Mouse (Mus musculus): ENCODE results near the gene Dact3. TPM values are rescaled to one million over a fixed set of nuclear protein-coding genes. Genes with fewer than 3 reads are reported as not detected.

Dact3 gene
- polyA plus RNA-seq, 1 experiment from 2014 or later: 12.5 TPM

- Histone ChIP-seq H3K9me3 (peaks cover 4% of the 10 kb centered on the region; the same call in 1 of the 2 replicates), H3K36me3 (peaks cover 96% of the 10 kb centered on the region), H3K27me3 (no peaks in the 10 kb centered on the region), H3K9ac (replicated peaks) (no peak overlapping the region), H3K27ac (no peak overlapping the region), H3K4me3 (replicated peaks) (no peak overlapping the region), H3K4me1 (replicated peaks) (no peaks in the 10 kb centered on the region), H3K4me2 (no peak overlapping the region)
- WGBS: 89% methylated on average over 14 of the region's 14 CpGs
- peak; percentile 13; the same call in 1 of the 2 replicates for ATAC-seq (ENCODE audit: insufficient number of reproducible peaks, insufficient read depth, low FRiP score, low TSS enrichment, low read depth)
Measured at GRCm38 (mm10) chr7:16853302-16853831, 21.8 kb upstream of the Dact3 start.

DNA sequence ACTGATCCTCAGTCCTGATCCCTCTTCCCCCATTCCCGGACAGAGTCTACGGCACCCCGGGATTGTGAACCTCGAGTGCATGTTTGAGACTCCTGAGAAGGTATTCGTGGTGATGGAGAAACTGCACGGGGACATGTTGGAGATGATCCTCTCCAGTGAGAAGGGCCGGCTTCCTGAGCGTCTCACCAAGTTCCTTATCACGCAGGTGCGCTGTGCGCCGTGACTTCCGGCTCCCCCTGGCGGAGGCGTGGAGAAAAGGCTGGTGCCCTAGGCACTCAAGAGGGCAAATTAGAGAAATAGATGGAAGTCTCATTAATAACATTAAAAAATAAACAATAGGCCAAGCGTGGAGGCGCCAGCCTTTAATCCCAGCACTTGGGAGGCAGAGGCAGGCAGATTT lies 16.8 kb upstream of the Dact3 start:
- Histone ChIP-seq H3K27ac (no peak overlapping the region), H3K9me3 (peaks cover 4% of the 10 kb centered on the region; the same call in 1 of the 2 replicates), H3K4me2 (no peak overlapping the region), H3K4me3 (replicated peaks) (no peak overlapping the region), H3K4me1 (replicated peaks) (no peaks in the 10 kb centered on the region), H3K9ac (replicated peaks) (no peak overlapping the region), H3K27me3 (no peaks in the 10 kb centered on the region), H3K36me3 (peaks cover 81% of the 10 kb centered on the region)
- ATAC-seq (ENCODE audit: insufficient number of reproducible peaks, insufficient read depth, low FRiP score, low TSS enrichment, low read depth): no peak
- WGBS: 20% methylated on average over 17 of the region's 17 CpGs

GRCm38 (mm10) chr7:16859902-16860651 lies 15.0 kb upstream of the Dact3 start:
- Histone ChIP-seq H3K4me2 (no peak overlapping the region), H3K4me3 (replicated peaks) (no peak overlapping the region), H3K36me3 (peaks cover 79% of the 10 kb centered on the region), H3K4me1 (replicated peaks) (no peaks in the 10 kb centered on the region), H3K27ac (no peak overlapping the region), H3K27me3 (no peaks in the 10 kb centered on the region), H3K9me3 (peaks cover 4% of the 10 kb centered on the region; the same call in 1 of the 2 replicates), H3K9ac (replicated peaks) (no peak overlapping the region)
- 34% methylated on average over 5 of the region's 5 CpGs for WGBS
- no peak for ATAC-seq (ENCODE audit: insufficient number of reproducible peaks, insufficient read depth, low FRiP score, low TSS enrichment, low read depth)

DNA sequence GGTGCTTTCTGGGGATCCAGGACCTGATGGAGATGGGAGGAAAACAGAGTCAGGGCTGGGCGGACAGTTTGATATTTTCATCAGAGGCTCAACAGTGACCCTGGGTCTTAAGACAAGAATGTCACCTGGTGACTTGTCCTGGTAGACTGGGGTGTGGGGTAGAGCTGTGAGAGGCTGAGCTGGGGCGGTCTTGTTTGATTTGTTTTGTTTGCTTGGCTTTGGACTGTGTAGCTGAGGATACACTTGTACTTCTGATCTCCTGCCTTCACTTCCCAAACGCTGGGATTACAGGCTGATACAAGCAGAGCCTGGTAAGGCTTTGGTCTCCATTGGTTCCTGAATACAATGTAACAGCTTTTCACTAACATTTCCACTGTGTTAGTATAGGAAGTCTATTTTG lies 7.6 kb upstream of the Dact3 start:
- Histone ChIP-seq H3K9me3 (no peaks in the 10 kb centered on the region), H3K9ac (replicated peaks) (no peak overlapping the region), H3K27me3 (no peaks in the 10 kb centered on the region), H3K27ac (no peak overlapping the region), H3K4me1 (replicated peaks) (peaks cover 11% of the 10 kb centered on the region), H3K4me3 (replicated peaks) (no peak overlapping the region), H3K4me2 (no peak overlapping the region), H3K36me3 (peaks cover 78% of the 10 kb centered on the region)
- ATAC-seq (ENCODE audit: insufficient number of reproducible peaks, insufficient read depth, low FRiP score, low TSS enrichment, low read depth): no peak
- WGBS: 91% methylated on average over 3 of the region's 3 CpGs

GRCm38 (mm10) chr7:16869497-16869896 lies 5.6 kb upstream of the Dact3 start:
- peak overlapping the region; percentile 38; the same call in 1 of the 2 replicates for H3K9ac ChIP-seq (replicated peaks)
- 10% methylated on average over 16 of the region's 16 CpGs for WGBS
- no peaks in the 10 kb centered on the region for H3K27me3 ChIP-seq
- ATAC-seq (ENCODE audit: insufficient number of reproducible peaks, insufficient read depth, low FRiP score, low TSS enrichment, low read depth): peak; percentile 83
- H3K4me3 ChIP-seq (replicated peaks): peak overlapping the region; percentile 30
- H3K27ac ChIP-seq: peak overlapping the region; percentile 78
- H3K9me3 ChIP-seq: no peaks in the 10 kb centered on the region
- H3K4me1 ChIP-seq (replicated peaks): peaks cover 11% of the 10 kb centered on the region
- peaks cover 60% of the 10 kb centered on the region for H3K36me3 ChIP-seq
- H3K4me2 ChIP-seq: peak overlapping the region; percentile 50

- Histone ChIP-seq H3K27me3 (no peaks in the 10 kb centered on the region), H3K36me3 (peaks cover 40% of the 10 kb centered on the region), H3K27ac (no peak overlapping the region), H3K4me3 (replicated peaks) (no peak overlapping the region), H3K4me2 (no peak overlapping the region), H3K9ac (replicated peaks) (no peak overlapping the region), H3K4me1 (replicated peaks) (peaks cover 11% of the 10 kb centered on the region), H3K9me3 (no peaks in the 10 kb centered on the region)
- 81% methylated on average over 10 of the region's 10 CpGs for WGBS
- ATAC-seq (ENCODE audit: insufficient number of reproducible peaks, insufficient read depth, low FRiP score, low TSS enrichment, low read depth): no peak
Measured at GRCm38 (mm10) chr7:16871600-16871999, 3.5 kb upstream of the Dact3 start.

DNA sequence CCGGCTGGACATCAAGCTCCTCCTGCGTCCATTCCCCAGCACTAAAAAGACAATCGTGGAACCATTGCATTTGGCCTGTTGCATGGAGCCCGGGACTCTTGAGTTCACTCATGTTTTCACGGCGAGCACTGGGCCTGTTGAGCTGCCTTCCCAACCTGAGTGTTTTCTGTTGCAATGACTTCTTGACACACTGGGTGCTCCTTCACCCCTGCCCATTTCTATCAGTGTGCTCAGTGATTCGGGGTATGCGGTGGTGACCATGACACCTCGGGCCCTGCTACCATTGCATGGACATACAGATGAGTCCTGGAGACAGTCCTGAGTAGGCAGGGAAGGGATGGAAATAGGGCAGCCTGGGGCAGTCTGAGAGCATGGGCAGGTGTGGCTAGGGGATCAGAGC lies 2.6 kb upstream of the Dact3 start:
- ATAC-seq (ENCODE audit: insufficient number of reproducible peaks, insufficient read depth, low FRiP score, low TSS enrichment, low read depth): no peak
- Histone ChIP-seq H3K9me3 (no peaks in the 10 kb centered on the region), H3K4me1 (replicated peaks) (peaks cover 18% of the 10 kb centered on the region), H3K27ac (peak overlapping the region; percentile 12; the same call in 1 of the 2 replicates), H3K27me3 (no peaks in the 10 kb centered on the region), H3K36me3 (peaks cover 31% of the 10 kb centered on the region), H3K4me3 (replicated peaks) (no peak overlapping the region), H3K9ac (replicated peaks) (no peak overlapping the region), H3K4me2 (no peak overlapping the region)
- WGBS: 93% methylated on average over 9 of the region's 9 CpGs

- Histone ChIP-seq H3K4me2 (no peak overlapping the region), H3K9me3 (no peaks in the 10 kb centered on the region), H3K4me1 (replicated peaks) (peaks cover 19% of the 10 kb centered on the region), H3K27ac (no peak overlapping the region), H3K27me3 (no peaks in the 10 kb centered on the region), H3K9ac (replicated peaks) (no peak overlapping the region), H3K36me3 (peaks cover 30% of the 10 kb centered on the region), H3K4me3 (replicated peaks) (no peak overlapping the region)
- ATAC-seq (ENCODE audit: insufficient number of reproducible peaks, insufficient read depth, low FRiP score, low TSS enrichment, low read depth): no peak
- WGBS: 97% methylated on average over 4 of the region's 4 CpGs
Measured at GRCm38 (mm10) chr7:16873392-16873791, 1.7 kb upstream of the Dact3 start.

DNA sequence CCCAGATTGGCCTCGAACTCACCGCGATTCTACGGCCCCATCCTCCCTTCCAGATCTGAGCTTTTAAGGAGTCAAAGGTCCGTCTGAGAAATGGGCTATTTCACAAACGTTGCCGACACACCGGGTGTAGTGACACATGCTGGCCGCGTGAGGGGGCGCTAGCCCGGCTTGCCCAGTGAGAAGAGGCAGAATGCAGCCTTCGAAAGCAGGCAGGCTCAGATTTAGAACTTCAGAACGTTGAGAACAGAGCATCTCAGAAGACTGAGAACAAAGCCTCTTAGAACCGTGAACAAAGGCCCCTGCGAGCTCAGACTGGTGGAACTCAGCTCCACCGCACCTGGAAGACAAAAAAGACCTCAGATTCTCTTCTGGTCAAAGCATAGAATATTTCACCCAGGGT lies 927 bp upstream of the Dact3 start:
- Histone ChIP-seq H3K27me3 (no peaks in the 10 kb centered on the region), H3K4me1 (replicated peaks) (peaks cover 24% of the 10 kb centered on the region), H3K4me2 (peak overlapping the region; percentile 44), H3K9me3 (no peaks in the 10 kb centered on the region), H3K4me3 (replicated peaks) (peak overlapping the region; percentile 88), H3K36me3 (peaks cover 33% of the 10 kb centered on the region), H3K9ac (replicated peaks) (peak overlapping the region; percentile 38), H3K27ac (peak overlapping the region; percentile 93)
- 4% methylated on average over 17 of the region's 17 CpGs for WGBS
- ATAC-seq (ENCODE audit: insufficient number of reproducible peaks, insufficient read depth, low FRiP score, low TSS enrichment, low read depth): no peak

DNA sequence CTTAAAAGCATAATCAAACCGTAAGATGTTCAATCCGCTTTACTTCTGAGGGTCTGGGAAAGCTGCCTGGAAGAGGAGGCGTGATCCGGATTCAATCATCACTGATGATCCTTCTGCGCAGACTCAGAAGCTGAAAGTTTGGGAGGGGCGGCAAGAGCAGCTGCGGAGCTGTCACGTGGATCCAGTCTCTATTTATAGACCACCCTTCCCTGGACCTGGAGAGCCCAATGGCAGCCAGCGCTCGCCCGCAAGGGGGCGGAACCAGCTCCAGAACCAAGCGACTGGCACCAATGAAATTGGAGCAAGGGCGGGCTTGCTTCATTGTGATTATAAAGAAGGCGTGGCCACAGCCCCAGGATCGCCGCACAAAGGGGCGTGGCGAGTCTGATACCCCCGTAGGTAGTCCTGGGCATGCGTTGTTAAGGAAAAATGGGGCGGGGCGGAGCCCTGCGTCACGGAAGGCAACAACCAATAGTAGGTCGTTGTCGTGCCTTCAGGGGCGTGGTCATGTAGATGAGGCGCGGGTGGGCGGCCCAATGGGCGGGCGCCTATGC lies 284 bp upstream of the Dact3 start:
- Histone ChIP-seq H3K27me3 (no peaks in the 10 kb centered on the region), H3K9ac (replicated peaks) (peak overlapping the region; percentile 92), H3K36me3 (peaks cover 35% of the 10 kb centered on the region), H3K4me3 (replicated peaks) (peak overlapping the region; percentile 88), H3K4me1 (replicated peaks) (peaks cover 26% of the 10 kb centered on the region), H3K27ac (peak overlapping the region; percentile 96), H3K9me3 (no peaks in the 10 kb centered on the region), H3K4me2 (peak overlapping the region; percentile 83)
- under 1% methylated on average over 33 of the region's 33 CpGs for WGBS
- peak; percentile 92 for ATAC-seq (ENCODE audit: insufficient number of reproducible peaks, insufficient read depth, low FRiP score, low TSS enrichment, low read depth)

GRCm38 (mm10) chr7:16875326-16875725 lies 209 bp downstream of the Dact3 start:
- Histone ChIP-seq H3K27me3 (no peaks in the 10 kb centered on the region), H3K9me3 (no peaks in the 10 kb centered on the region), H3K4me2 (peak overlapping the region; percentile 83), H3K27ac (peak overlapping the region; percentile 96), H3K36me3 (peaks cover 32% of the 10 kb centered on the region), H3K4me1 (replicated peaks) (peaks cover 27% of the 10 kb centered on the region), H3K9ac (replicated peaks) (peak overlapping the region; percentile 92), H3K4me3 (replicated peaks) (peak overlapping the region; percentile 88)
- no peak for ATAC-seq (ENCODE audit: insufficient number of reproducible peaks, insufficient read depth, low FRiP score, low TSS enrichment, low read depth)
- WGBS: 0% methylated on average over 32 of the region's 42 CpGs
